Mouse (Mus musculus): Measurements from ENCODE around the gene Cep104. TPM values are rescaled to one million over a fixed set of nuclear protein-coding genes. Genes with fewer than 3 reads are reported as not detected.

The Cep104 gene
- polyA plus RNA-seq, 1 experiment from 2014 or later: 20.4 TPM

GRCm38 (mm10) chr4:154005488-154005887 lies 30.5 kb downstream of the Cep104 start:
- H3K27ac ChIP-seq: no peak overlapping the region
- no peak overlapping the region for H3K4me3 ChIP-seq (replicated peaks)
- H3K36me3 ChIP-seq: peaks cover 57% of the 10 kb centered on the region
- no peaks in the 10 kb centered on the region for H3K9me3 ChIP-seq
- H3K27me3 ChIP-seq: no peaks in the 10 kb centered on the region
- no peak overlapping the region for H3K4me2 ChIP-seq (replicated peaks)
- ATAC-seq: no peak
- WGBS: 91% methylated on average over 5 of the region's 5 CpGs
- no peak overlapping the region for H3K9ac ChIP-seq (replicated peaks)
- H3K4me1 ChIP-seq (replicated peaks): 0 out of 2 replicates have a peak, but pooled peaks cover under 1% of the 10 kb centered on the region

DNA sequence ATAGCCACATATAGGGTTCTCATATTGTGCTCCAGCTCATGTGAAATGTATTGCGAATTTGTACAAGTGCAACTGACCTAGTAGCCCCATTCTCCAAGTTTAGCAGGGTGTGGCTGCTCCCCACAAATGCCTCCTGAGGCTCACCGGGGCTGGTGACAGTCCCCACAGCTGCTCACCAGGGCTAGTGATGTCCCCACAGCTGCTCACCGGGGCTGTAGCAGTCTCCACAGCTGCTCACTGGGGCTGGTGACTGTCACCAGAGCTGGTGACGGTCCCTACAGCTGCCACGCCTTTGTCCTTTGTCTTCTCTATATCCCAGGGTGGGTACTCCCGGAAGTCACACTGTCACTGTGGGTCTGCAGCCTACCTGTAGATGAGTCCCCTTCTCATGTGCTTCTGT lies 31.3 kb downstream of the Cep104 start:
- peaks cover 8% of the 10 kb centered on the region for H3K4me1 ChIP-seq (replicated peaks)
- no peak overlapping the region for H3K4me2 ChIP-seq (replicated peaks)
- no peak overlapping the region for H3K4me3 ChIP-seq (replicated peaks)
- H3K36me3 ChIP-seq: peaks cover 57% of the 10 kb centered on the region
- 94% methylated on average over 6 of the region's 6 CpGs for WGBS
- H3K27me3 ChIP-seq: no peaks in the 10 kb centered on the region
- no peaks in the 10 kb centered on the region for H3K9me3 ChIP-seq
- H3K9ac ChIP-seq (replicated peaks): no peak overlapping the region
- H3K27ac ChIP-seq: no peak overlapping the region
- ATAC-seq: no peak

DNA sequence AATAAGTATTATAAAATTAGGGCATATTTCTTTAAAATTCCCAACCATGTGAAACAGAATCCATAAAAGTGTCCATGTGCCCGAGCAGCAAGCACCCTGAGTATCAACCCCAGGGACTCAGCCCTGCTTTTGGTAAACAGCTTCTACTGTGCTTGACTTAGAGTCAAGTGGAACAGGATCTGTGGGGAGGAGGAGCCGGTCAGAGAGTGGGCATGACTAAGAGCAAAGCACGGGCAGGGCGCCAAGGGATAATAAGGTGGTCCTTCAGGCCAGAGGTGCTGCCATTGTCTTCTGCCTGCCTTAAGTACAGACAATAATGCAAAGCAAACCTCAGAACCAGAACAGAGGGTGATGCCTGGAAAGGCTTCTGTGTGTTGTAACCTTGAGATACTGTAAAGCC lies 32.8 kb downstream of the Cep104 start:
- Histone ChIP-seq H3K4me2 (replicated peaks) (no peak overlapping the region), H3K27ac (no peak overlapping the region), H3K36me3 (peaks cover 46% of the 10 kb centered on the region), H3K9ac (replicated peaks) (no peak overlapping the region), H3K4me3 (replicated peaks) (no peak overlapping the region), H3K4me1 (replicated peaks) (peaks cover 16% of the 10 kb centered on the region), H3K27me3 (no peaks in the 10 kb centered on the region), H3K9me3 (no peaks in the 10 kb centered on the region)
- WGBS: 80% methylated on average over 4 of the region's 4 CpGs
- no peak for ATAC-seq

GRCm38 (mm10) chr4:154010907-154011645 lies 36.1 kb downstream of the Cep104 start:
- Histone ChIP-seq H3K9ac (replicated peaks) (peak overlapping the region; percentile 99), H3K27me3 (no peaks in the 10 kb centered on the region), H3K4me1 (replicated peaks) (peaks cover 33% of the 10 kb centered on the region), H3K27ac (0 out of 2 replicates have a peak overlapping the region, but pooled peaks have one; percentile 40), H3K36me3 (peaks cover 36% of the 10 kb centered on the region), H3K4me3 (replicated peaks) (peak overlapping the region; percentile 100), H3K9me3 (no peaks in the 10 kb centered on the region), H3K4me2 (replicated peaks) (peak overlapping the region; percentile 100)
- WGBS: 28% methylated on average over 13 of the region's 13 CpGs
- ATAC-seq: no peak; the same call in 1 of the 2 replicates

DNA sequence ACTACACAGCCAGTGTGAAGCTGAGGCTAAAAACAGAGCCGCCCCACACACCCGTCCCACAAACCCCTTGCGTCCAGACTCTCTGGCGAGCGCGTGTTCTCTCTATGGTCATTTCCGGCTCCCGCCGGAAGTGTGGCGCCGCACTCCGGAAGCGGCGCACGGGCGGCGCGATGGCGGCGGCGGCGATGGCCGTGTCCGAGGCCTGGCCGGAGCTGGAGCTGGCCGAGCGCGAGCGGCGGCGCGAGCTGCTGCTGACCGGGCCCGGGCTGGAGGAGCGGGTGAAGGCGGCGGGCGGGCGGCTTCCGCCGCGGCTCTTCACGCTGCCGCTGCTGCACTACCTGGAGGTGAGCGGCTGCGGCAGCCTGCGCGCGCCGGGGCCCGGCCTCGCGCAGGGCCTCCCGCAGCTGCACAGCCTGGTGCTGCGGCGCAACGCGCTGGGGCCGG lies 36.7 kb downstream of the Cep104 start, which contains the start of gene Lrrc47:
Gene Lrrc47 (plus strand): TSS at position 86 of the 444 bp plus-strand sequence.
- Histone ChIP-seq H3K27ac (peak within 1 kb of the TSS; percentile 64), H3K9ac (replicated peaks) (peak within 1 kb of the TSS; percentile 99), H3K27me3 (no peaks in the 10 kb centered on the region), H3K4me1 (replicated peaks) (peaks cover 33% of the 10 kb centered on the region), H3K4me2 (replicated peaks) (peak within 1 kb of the TSS; percentile 100), H3K9me3 (no peaks in the 10 kb centered on the region), H3K36me3 (peaks cover 36% of the 10 kb centered on the region), H3K4me3 (replicated peaks) (peak within 1 kb of the TSS; percentile 100)
- peak; percentile 97 for ATAC-seq
- WGBS: under 1% methylated on average over 40 of the region's 59 CpGs

DNA sequence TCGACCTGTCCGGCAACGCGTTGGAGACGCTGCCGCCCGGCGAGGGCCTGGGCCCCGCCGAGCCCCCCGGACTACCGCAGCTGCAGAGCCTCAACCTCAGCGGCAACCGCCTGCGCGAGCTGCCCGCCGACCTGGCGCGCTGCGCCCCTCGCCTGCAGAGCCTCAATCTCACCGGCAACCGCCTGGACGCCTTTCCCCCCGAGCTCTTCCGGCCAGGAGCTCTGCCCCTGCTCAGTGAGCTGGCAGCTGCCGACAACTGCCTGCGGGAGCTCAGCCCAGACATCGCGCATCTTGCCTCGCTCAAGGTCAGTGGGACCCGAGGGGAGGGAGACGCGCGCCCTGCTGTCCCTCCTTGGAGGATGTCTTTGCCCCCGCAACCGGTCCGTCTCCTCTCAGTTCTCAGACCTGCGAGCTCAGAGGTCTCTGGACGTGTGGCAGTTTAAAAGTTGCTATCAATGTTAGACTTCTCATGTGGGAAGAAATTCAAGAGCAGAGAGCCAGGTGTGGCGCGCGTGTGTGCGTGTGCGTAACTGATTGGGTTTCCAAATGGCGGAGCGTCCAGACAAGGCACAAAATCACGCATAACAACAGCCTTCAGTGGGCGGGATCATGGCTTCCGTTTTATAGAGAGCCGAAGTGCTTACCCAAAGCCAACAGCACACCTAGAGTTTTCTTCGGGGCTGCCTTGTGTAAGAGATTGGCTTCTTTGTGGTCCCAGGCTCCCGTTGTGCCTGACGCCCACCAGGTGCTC lies 37.3 kb downstream of the Cep104 start:
- H3K27me3 ChIP-seq: no peaks in the 10 kb centered on the region
- peaks cover 36% of the 10 kb centered on the region for H3K36me3 ChIP-seq
- peak overlapping the region; percentile 99 for H3K9ac ChIP-seq (replicated peaks)
- H3K27ac ChIP-seq: peak overlapping the region; percentile 64
- peak overlapping the region; percentile 100 for H3K4me3 ChIP-seq (replicated peaks)
- peak overlapping the region; percentile 100 for H3K4me2 ChIP-seq (replicated peaks)
- ATAC-seq: no peak
- WGBS: 3% methylated on average over 55 of the region's 55 CpGs
- no peaks in the 10 kb centered on the region for H3K9me3 ChIP-seq
- H3K4me1 ChIP-seq (replicated peaks): peaks cover 33% of the 10 kb centered on the region

- H3K27me3 ChIP-seq: no peaks in the 10 kb centered on the region
- H3K27ac ChIP-seq: no peak overlapping the region
- no peak overlapping the region for H3K4me2 ChIP-seq (replicated peaks)
- no peaks in the 10 kb centered on the region for H3K9me3 ChIP-seq
- peaks cover 33% of the 10 kb centered on the region for H3K4me1 ChIP-seq (replicated peaks)
- no peak for ATAC-seq
- peaks cover 65% of the 10 kb centered on the region for H3K36me3 ChIP-seq
- H3K4me3 ChIP-seq (replicated peaks): no peak overlapping the region
- WGBS: 95% methylated on average over 11 of the region's 11 CpGs
- H3K9ac ChIP-seq (replicated peaks): no peak overlapping the region
Measured at GRCm38 (mm10) chr4:154015476-154015875, 40.5 kb downstream of the Cep104 start.

DNA sequence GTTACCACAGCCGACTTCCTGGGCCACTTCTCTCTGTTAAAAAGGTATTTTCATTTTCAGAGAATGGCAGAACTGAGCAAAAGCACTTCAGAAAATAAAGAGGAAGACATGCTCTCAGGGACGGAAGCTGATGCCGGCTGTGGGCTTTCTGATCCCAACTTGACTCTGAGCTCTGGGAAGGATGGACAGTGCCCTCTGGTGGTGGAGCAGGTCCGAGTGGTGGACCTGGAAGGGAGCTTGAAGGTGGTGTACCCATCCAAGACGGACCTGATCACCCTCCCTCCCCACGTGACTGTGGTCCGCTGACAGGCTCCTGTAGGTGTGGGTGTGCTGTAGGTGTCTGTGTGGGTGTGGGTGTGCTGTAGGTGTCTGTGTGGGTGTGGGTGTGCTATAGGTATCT lies 44.6 kb downstream of the Cep104 start:
- peaks cover 7% of the 10 kb centered on the region; the same call in 1 of the 2 replicates for H3K4me1 ChIP-seq (replicated peaks)
- H3K27ac ChIP-seq: no peak overlapping the region
- no peak overlapping the region for H3K4me2 ChIP-seq (replicated peaks)
- peaks cover 79% of the 10 kb centered on the region for H3K36me3 ChIP-seq
- no peak overlapping the region for H3K9ac ChIP-seq (replicated peaks)
- no peaks in the 10 kb centered on the region for H3K9me3 ChIP-seq
- peaks cover 12% of the 10 kb centered on the region for H3K27me3 ChIP-seq
- no peak overlapping the region for H3K4me3 ChIP-seq (replicated peaks)
- WGBS: 78% methylated on average over 7 of the region's 7 CpGs
- ATAC-seq: no peak

DNA sequence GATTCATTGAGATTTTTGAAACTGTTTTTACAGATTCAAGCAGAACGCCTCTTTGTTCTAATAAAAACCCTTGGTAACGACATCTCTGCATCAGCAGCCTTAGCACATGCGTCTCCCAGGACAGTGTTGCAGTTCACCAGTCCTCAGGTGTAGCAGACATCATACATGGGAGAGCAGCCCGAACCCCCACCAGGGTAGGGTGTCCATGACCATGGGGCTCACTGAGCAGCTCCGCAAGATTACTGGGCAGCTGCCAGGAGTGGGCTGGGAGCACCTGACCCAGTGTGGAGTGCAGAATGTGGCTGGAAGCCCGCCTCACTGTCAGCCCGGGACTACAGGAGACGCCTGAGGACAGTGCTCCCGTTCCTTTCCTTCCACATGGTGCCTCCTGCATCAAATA lies 46.4 kb downstream of the Cep104 start:
- Histone ChIP-seq H3K27me3 (peaks cover 30% of the 10 kb centered on the region), H3K4me3 (replicated peaks) (no peak overlapping the region), H3K27ac (no peak overlapping the region), H3K9me3 (no peaks in the 10 kb centered on the region), H3K9ac (replicated peaks) (no peak overlapping the region), H3K36me3 (peaks cover 60% of the 10 kb centered on the region), H3K4me1 (replicated peaks) (peaks cover 24% of the 10 kb centered on the region), H3K4me2 (replicated peaks) (no peak overlapping the region)
- ATAC-seq: no peak
- WGBS: 94% methylated on average over 9 of the region's 9 CpGs

DNA sequence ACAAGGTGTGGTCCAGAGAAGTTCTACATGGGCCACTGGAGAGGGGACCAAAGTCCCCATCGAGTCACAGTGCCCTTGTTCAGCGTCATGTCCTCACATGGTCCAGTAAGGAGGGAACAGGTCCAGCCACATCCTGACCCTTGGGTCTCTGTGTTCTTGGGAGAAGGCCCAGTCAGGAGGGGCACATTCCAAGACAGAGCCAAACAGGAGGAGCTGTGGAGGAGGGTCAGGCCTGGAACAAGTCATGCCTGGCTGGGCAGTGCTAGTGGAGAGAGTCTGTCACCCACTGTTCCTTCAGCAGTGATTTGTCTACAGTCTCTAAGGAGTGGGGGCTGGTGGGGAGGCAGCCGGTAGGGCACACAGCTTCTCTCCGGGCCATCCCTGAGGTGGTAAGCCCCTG lies 47.4 kb downstream of the Cep104 start:
- no peak overlapping the region for H3K4me2 ChIP-seq (replicated peaks)
- no peak overlapping the region for H3K9ac ChIP-seq (replicated peaks)
- peaks cover 24% of the 10 kb centered on the region for H3K4me1 ChIP-seq (replicated peaks)
- no peaks in the 10 kb centered on the region for H3K9me3 ChIP-seq
- 77% methylated on average over 4 of the region's 4 CpGs for WGBS
- peaks cover 40% of the 10 kb centered on the region for H3K27me3 ChIP-seq
- ATAC-seq: 0 out of 2 replicates have a peak, but pooled peaks have one; percentile 4
- H3K27ac ChIP-seq: no peak overlapping the region
- H3K4me3 ChIP-seq (replicated peaks): no peak overlapping the region
- peaks cover 50% of the 10 kb centered on the region for H3K36me3 ChIP-seq

DNA sequence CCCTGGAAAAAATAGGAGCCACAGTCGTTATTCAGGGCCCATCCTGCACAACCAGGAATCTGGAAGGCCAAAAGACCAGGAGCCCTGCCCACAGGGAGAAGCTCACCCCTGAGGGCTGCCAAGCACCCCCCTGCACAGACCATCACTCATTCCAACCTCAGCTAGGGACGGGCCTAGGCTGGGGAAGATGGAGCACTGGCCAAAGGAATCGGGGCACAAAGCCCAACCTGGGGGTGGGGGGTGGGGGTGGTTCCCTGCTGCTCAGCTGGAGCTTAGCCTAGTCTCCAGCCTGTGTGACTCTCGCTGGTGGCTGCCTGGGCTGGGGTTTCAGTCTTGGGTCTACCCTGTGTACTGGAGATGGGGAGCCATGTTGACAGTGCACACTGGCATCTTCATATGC lies 47.9 kb downstream of the Cep104 start:
- no peak overlapping the region for H3K4me3 ChIP-seq (replicated peaks)
- H3K27ac ChIP-seq: no peak overlapping the region
- H3K36me3 ChIP-seq: peaks cover 47% of the 10 kb centered on the region
- H3K27me3 ChIP-seq: peaks cover 44% of the 10 kb centered on the region
- no peaks in the 10 kb centered on the region for H3K9me3 ChIP-seq
- H3K4me1 ChIP-seq (replicated peaks): peaks cover 24% of the 10 kb centered on the region
- ATAC-seq: 0 out of 2 replicates have a peak, but pooled peaks have one; percentile 18
- H3K9ac ChIP-seq (replicated peaks): no peak overlapping the region
- 23% methylated on average over 4 of the region's 4 CpGs for WGBS
- H3K4me2 ChIP-seq (replicated peaks): no peak overlapping the region
